Mouse (Mus musculus) common myeloid progenitor, adult 5-6 weeks (primary cell): ENCODE results near the gene Gm9821. TPM values are rescaled to one million over a fixed set of nuclear protein-coding genes. Genes with fewer than 3 reads are reported as not detected.

Source experiments
- ATAC-seq: replicated peaks from 2 replicates; pipeline ENCODE4 v1.8.0; 2016; ENCODE audit warnings: low read depth, mild to moderate bottlenecking, moderate TSS enrichment, inconsistent platforms; ENCODE audit not compliant: poor library complexity, severe bottlenecking
- total RNA-seq: library from RNA; stranded (forward); fragments of 200-1000, 187-1606 nt; gene quantifications from 2 replicates; pipeline ENCODE4 v1.2.3, GENCODE M21; 2017

Gene Gm9821
- total RNA-seq, 1 experiment from 2014 or later, result 1.5 TPM

- ATAC-seq, result peak; percentile 67
These were observed 1.1 kb upstream of the Gm9821 start for GRCm38 (mm10) chr2:91944170-91944950.

- no peak for ATAC-seq
These were observed 1.3 kb downstream of the Gm9821 start for GRCm38 (mm10) chr2:91946836-91947235.

- peak; percentile 17 for ATAC-seq
These were observed 2.1 kb downstream of the Gm9821 start for GRCm38 (mm10) chr2:91947397-91948150.

GRCm38 (mm10) chr2:91948151-91948509, 2.6 kb downstream of the Gm9821 start:
- peak; percentile 11 for ATAC-seq

GRCm38 (mm10) chr2:91948792-91949241, 3.3 kb downstream of the Gm9821 start:
- 0 out of 2 replicates have a peak, but pooled peaks have one; percentile 1 for ATAC-seq

GRCm38 (mm10) chr2:91949411-91950274, 4.1 kb downstream of the Gm9821 start:
- peak; percentile 28 for ATAC-seq

GRCm38 (mm10) chr2:91950275-91951085, 5.0 kb downstream of the Gm9821 start:
- ATAC-seq, result peak; percentile 64

- ATAC-seq, result no peak
These were observed 8.3 kb downstream of the Gm9821 start for GRCm38 (mm10) chr2:91953825-91954224.

- no peak for ATAC-seq
These were observed 9.7 kb downstream of the Gm9821 start for GRCm38 (mm10) chr2:91955121-91955591.

- ATAC-seq, result 0 out of 2 replicates have a peak, but pooled peaks have one; percentile 13
These were observed 10.4 kb downstream of the Gm9821 start for GRCm38 (mm10) chr2:91955875-91956274.

- ATAC-seq, result peak; percentile 51
These were observed 11.6 kb downstream of the Gm9821 start for GRCm38 (mm10) chr2:91957096-91957495.

- ATAC-seq, result no peak
These were observed 12.5 kb downstream of the Gm9821 start for GRCm38 (mm10) chr2:91958049-91958448.

GRCm38 (mm10) chr2:91958701-91959457, 13.4 kb downstream of the Gm9821 start:
- ATAC-seq, result peak; percentile 40; the same call in 1 of the 2 replicates

GRCm38 (mm10) chr2:91959544-91960410, 14.3 kb downstream of the Gm9821 start:
- ATAC-seq, result no peak

- no peak for ATAC-seq
These were observed 15.0 kb downstream of the Gm9821 start for GRCm38 (mm10) chr2:91960459-91960858.

GRCm38 (mm10) chr2:91961901-91962761, 16.6 kb downstream of the Gm9821 start:
- ATAC-seq, result no peak
